Comparison of ENCODE assay signal across 16 mouse cellular contexts in the genomic region with DNA sequence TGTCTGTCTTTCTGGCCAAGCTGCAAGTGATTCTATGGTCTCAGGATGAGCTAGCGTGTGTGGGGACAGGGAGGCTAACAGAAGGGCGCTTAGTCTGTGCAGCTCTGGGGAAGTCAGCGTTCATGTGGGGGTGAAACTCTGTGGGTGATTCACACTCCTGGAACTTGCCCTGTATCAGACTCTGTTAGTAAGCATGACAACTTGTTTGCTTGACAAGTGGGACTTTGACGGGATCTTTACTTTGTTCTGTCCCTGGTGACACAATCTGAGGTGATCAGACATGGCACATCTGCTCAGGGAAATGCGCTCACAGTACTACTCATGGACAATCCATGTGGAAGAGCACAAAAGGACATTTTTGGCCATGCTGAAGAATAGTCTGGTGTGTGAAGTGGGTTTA.
DNase-seq lines count a peak whose midpoint lies in the region; ATAC-seq and TF ChIP-seq lines count a peak whose summit lies in the region.
"Had no signal": no experiment of that assay in that cellular context is flagged by ENCODE, and none has a peak within 500 bp of the region (broad histone marks: within the 10 kb centered on the region; RNA-seq: fewer than 3 reads in every experiment).

No protein-coding gene starts in this region.

- peak; percentile 30; the same call in 1 of the 2 replicates for ATAC-seq in liver, postnatal 0 days
- no peak for ATAC-seq in liver, embryonic 12.5 days
- peak; percentile 69 for ATAC-seq in lung, postnatal 0 days
- ATAC-seq in midbrain, embryonic 11.5 days (ENCODE audit: low FRiP score) = no peak
- ATAC-seq: forebrain, embryonic 14.5 days; forebrain, embryonic 16.5 days had no signal

- no peaks in the 10 kb centered on the region for H3K27me3 ChIP-seq in liver, postnatal 0 days (ENCODE audit: insufficient read depth, low read length)
- H3K27me3 ChIP-seq in liver, embryonic 12.5 days (replicated peaks) = no peaks in the 10 kb centered on the region
- H3K27me3 ChIP-seq in lung, postnatal 0 days (replicated peaks; ENCODE audit: insufficient read depth, low read length) = no peaks in the 10 kb centered on the region
- H3K27me3 ChIP-seq in midbrain, embryonic 11.5 days (ENCODE audit: control insufficient read depth, insufficient read depth, low read length) = no peaks in the 10 kb centered on the region
- H3K27me3 ChIP-seq: embryonic facial prominence, embryonic 13.5 days; embryonic facial prominence, embryonic 15.5 days; forebrain, embryonic 12.5 days had no signal

- H3K9me3 ChIP-seq in liver, postnatal 0 days (ENCODE audit: low read length) = no peaks in the 10 kb centered on the region
- H3K9me3 ChIP-seq in liver, embryonic 12.5 days (replicated peaks) = no peaks in the 10 kb centered on the region
- H3K9me3 ChIP-seq in lung, postnatal 0 days (ENCODE audit: low read length) = no peaks in the 10 kb centered on the region
- H3K9me3 ChIP-seq in midbrain, embryonic 11.5 days (ENCODE audit: control insufficient read depth, low read length) = no peaks in the 10 kb centered on the region
- H3K9me3 ChIP-seq: embryonic facial prominence, embryonic 13.5 days; embryonic facial prominence, embryonic 15.5 days; forebrain, embryonic 10.5 days; forebrain, embryonic 12.5 days had no signal

- no peak for TF ChIP-seq EP300 in liver, postnatal 0 days (IDR thresholded peaks at IDR 0.05; ENCODE audit: low read depth)
- no peak for TF ChIP-seq EP300 in lung, postnatal 0 days (IDR thresholded peaks at IDR 0.05)

- no peak for DNase-seq in liver, postnatal 0 days
- DNase-seq in lung, postnatal 0 days (ENCODE audit: low spot score) = peak; percentile 71
- DNase-seq in lung, postnatal 4 days = no peak
- DNase-seq in 3T3-L1 (ENCODE audit: low read depth, low spot score) (peak; percentile 42), NIH3T3 (ENCODE audit: low read depth) (peak; percentile 11)
- DNase-seq in layer of hippocampus, adult 9-11 months = no peak
- DNase-seq in midbrain, embryonic 11.5 days (ENCODE audit: low spot score, missing footprints) = no peak
- DNase-seq: cerebellum, adult 11-12 months had no signal

- H3K4me1 ChIP-seq in liver, postnatal 0 days (ENCODE audit: insufficient read depth) = peaks cover 25% of the 10 kb centered on the region
- peaks cover 4% of the 10 kb centered on the region for H3K4me1 ChIP-seq in liver, embryonic 12.5 days
- 0 out of 2 replicates have a peak, but pooled peaks cover 5% of the 10 kb centered on the region for H3K4me1 ChIP-seq in lung, postnatal 0 days (ENCODE audit: insufficient read depth, low read depth, low read length)
- H3K4me1 ChIP-seq in midbrain, embryonic 11.5 days (ENCODE audit: control insufficient read depth, insufficient read depth, low read length) = no peaks in the 10 kb centered on the region
- H3K4me1 ChIP-seq: forebrain, embryonic 10.5 days; forebrain, embryonic 12.5 days had no signal

- H3K4me2 ChIP-seq in liver, postnatal 0 days (ENCODE audit: low read depth, low read length) = no peak overlapping the region
- no peak overlapping the region for H3K4me2 ChIP-seq in liver, embryonic 12.5 days
- H3K4me2 ChIP-seq in lung, postnatal 0 days (replicated peaks; ENCODE audit: low read depth, low read length) = no peak overlapping the region
- no peak overlapping the region for H3K4me2 ChIP-seq in midbrain, embryonic 11.5 days
- H3K4me2 ChIP-seq: embryonic facial prominence, embryonic 13.5 days; embryonic facial prominence, embryonic 15.5 days; forebrain, embryonic 12.5 days had no signal

- WGBS in liver, postnatal 0 days (ENCODE audit: insufficient replicate concordance) = 77% methylated on average over 5 of the region's 5 CpGs
- WGBS in liver, embryonic 12.5 days (ENCODE audit: insufficient replicate concordance) = 85% methylated on average over 5 of the region's 5 CpGs
- 77% methylated on average over 5 of the region's 5 CpGs for WGBS in lung, postnatal 0 days
- 93% methylated on average over 5 of the region's 5 CpGs for WGBS in midbrain, embryonic 11.5 days

- no peak overlapping the region for H3K9ac ChIP-seq in liver, postnatal 0 days (replicated peaks)
- no peak overlapping the region for H3K9ac ChIP-seq in liver, embryonic 12.5 days
- H3K9ac ChIP-seq in lung, postnatal 0 days (replicated peaks; ENCODE audit: low read depth) = no peak overlapping the region
- H3K9ac ChIP-seq in midbrain, embryonic 11.5 days (ENCODE audit: low read length) = no peak overlapping the region
- H3K9ac ChIP-seq: embryonic facial prominence, embryonic 13.5 days; embryonic facial prominence, embryonic 15.5 days; forebrain, embryonic 12.5 days had no signal

- H3K4me3 ChIP-seq in liver, postnatal 0 days (ENCODE audit: low read depth, low read length) = no peak overlapping the region
- H3K4me3 ChIP-seq in liver, embryonic 12.5 days = no peak overlapping the region
- no peak overlapping the region for H3K4me3 ChIP-seq in lung, postnatal 0 days (ENCODE audit: low read depth, low read length)
- H3K4me3 ChIP-seq in midbrain, embryonic 11.5 days (ENCODE audit: low read depth, low read length) = no peak overlapping the region
- H3K4me3 ChIP-seq: embryonic facial prominence, embryonic 13.5 days; embryonic facial prominence, embryonic 15.5 days; erythroblast, embryonic 14.5 days; forebrain, embryonic 10.5 days; forebrain, embryonic 12.5 days had no signal

- peaks cover 22% of the 10 kb centered on the region for H3K36me3 ChIP-seq in liver, postnatal 0 days (replicated peaks; ENCODE audit: insufficient read depth, low read length)
- peaks cover 17% of the 10 kb centered on the region for H3K36me3 ChIP-seq in liver, embryonic 12.5 days
- peaks cover 19% of the 10 kb centered on the region for H3K36me3 ChIP-seq in lung, postnatal 0 days (ENCODE audit: insufficient read depth, low read length)
- H3K36me3 ChIP-seq in midbrain, embryonic 11.5 days (ENCODE audit: control insufficient read depth, insufficient read depth, low read length) = no peaks in the 10 kb centered on the region
- H3K36me3 ChIP-seq: forebrain, embryonic 10.5 days; forebrain, embryonic 12.5 days had no signal

- no peak overlapping the region for H3K27ac ChIP-seq in liver, postnatal 0 days (ENCODE audit: low read depth)
- H3K27ac ChIP-seq in liver, embryonic 12.5 days = no peak overlapping the region
- no peak overlapping the region for H3K27ac ChIP-seq in lung, postnatal 0 days (ENCODE audit: low read length)
- no peak overlapping the region for H3K27ac ChIP-seq in midbrain, embryonic 11.5 days (ENCODE audit: low read depth, low read length)
- H3K27ac ChIP-seq: embryonic facial prominence, embryonic 13.5 days; embryonic facial prominence, embryonic 15.5 days; forebrain, embryonic 10.5 days; forebrain, embryonic 12.5 days had no signal

- no peak for TF ChIP-seq CTCF in liver, postnatal 0 days (IDR thresholded peaks at IDR 0.05; ENCODE audit: low read depth)
- TF ChIP-seq CTCF in lung, postnatal 0 days (IDR thresholded peaks at IDR 0.05) = no peak

Comparison
In these comparisons a context has a peak if more than half of its experiments do, and no peak if none do; other contexts are left out.
1. ATAC-seq: peak in liver, postnatal 0 days (single experiment) and lung, postnatal 0 days (single experiment); none in liver, embryonic 12.5 days (single experiment) and midbrain, embryonic 11.5 days (single experiment).
2. DNase-seq: peak in lung, postnatal 0 days (single experiment), 3T3-L1 (single experiment) and NIH3T3 (single experiment); none in liver, postnatal 0 days (single experiment), lung, postnatal 4 days (0 of 2), layer of hippocampus, adult 9-11 months (single experiment) and midbrain, embryonic 11.5 days (single experiment).